Mouse (Mus musculus) liver, embryonic 15.5 days (tissue): ENCODE measurements around the gene Frrs1. TPM values are rescaled to one million over a fixed set of nuclear protein-coding genes. Genes with fewer than 3 reads are reported as not detected.
A peak's percentile ranks its signal among the peaks of the same experiment; 100 is the strongest.

ENCODE experiments used
- ATAC-seq: fragments of 200-750 bp; cut with Nextera tagmentation; 2 replicates; pipeline ENCODE4 v1.8.0; 2017; ENCODE audit warnings: moderate number of reproducible peaks, mild to moderate bottlenecking, moderate library complexity; ENCODE audit not compliant: insufficient read depth
- H3K27ac ChIP-seq: fragments of 300-500 bp; sonication (generic); replicated peaks from 2 replicates; pipeline ENCODE4 v1.5.1; 2015; ENCODE audit warnings: mild to moderate bottlenecking, inconsistent platforms
- H3K27me3 ChIP-seq: fragments of 300-500 bp; sonication (generic); 2 replicates; pipeline ENCODE4 v1.6.1; 2015; ENCODE audit warnings: mild to moderate bottlenecking, inconsistent platforms
- H3K36me3 ChIP-seq: fragments of 300-500 bp; sonication (generic); replicated peaks from 2 replicates; pipeline ENCODE4 v1.6.1; 2015; ENCODE audit warnings: moderate library complexity, mild to moderate bottlenecking, inconsistent platforms
- H3K4me1 ChIP-seq: fragments of 300-500 bp; sonication (generic); replicated peaks from 2 replicates; pipeline ENCODE4 v1.6.1; 2015; ENCODE audit warnings: inconsistent platforms
- H3K4me2 ChIP-seq: fragments of 300-500 bp; sonication (generic); 2 replicates; pipeline ENCODE4 v1.6.1; 2015; ENCODE audit warnings: moderate library complexity, mild to moderate bottlenecking, inconsistent platforms
- H3K4me3 ChIP-seq: fragments of 300-500 bp; sonication (generic); replicated peaks from 2 replicates; pipeline ENCODE4 v1.5.1; 2015; ENCODE audit warnings: mild to moderate bottlenecking, inconsistent platforms
- H3K9ac ChIP-seq: fragments of 300-500 bp; sonication (generic); 2 replicates; pipeline ENCODE4 v1.6.1; 2015; ENCODE audit warnings: moderate library complexity, mild to moderate bottlenecking, inconsistent platforms
- H3K9me3 ChIP-seq: fragments of 300-500 bp; sonication (generic); replicated peaks from 2 replicates; pipeline ENCODE4 v1.6.1; 2016; ENCODE audit warnings: inconsistent platforms
- WGBS: fragments of 180-500 bp; shearing (Covaris S2); methylation state at CpG from one replicate; pipeline ENCODE4 v1.1.7; 2015; ENCODE audit warnings: mixed read lengths; ENCODE audit not compliant: insufficient replicate concordance; 5-methylcytosine and 5-hydroxymethylcytosine counted together
- polyA plus RNA-seq: library from polyadenylated mRNA; unstranded; fragments of >200 nt; fragmentation: Nextera tagmentation; extraction: Ambion mirVana; gene quantifications from 2 replicates; pipeline ENCODE4 v1.2.1, GENCODE M21; 2015

Gene Frrs1
- polyA plus RNA-seq, 1 experiment from 2014 or later: 38.0 TPM

GRCm38 (mm10) chr3:116943422-116943821, 84.2 kb downstream of the Frrs1 start:
- no peaks in the 10 kb centered on the region for H3K36me3 ChIP-seq
- no peak overlapping the region for H3K9ac ChIP-seq
- 63% methylated on average over 4 of the region's 4 CpGs for WGBS
- ATAC-seq: no peak
- H3K9me3 ChIP-seq: no peaks in the 10 kb centered on the region
- no peaks in the 10 kb centered on the region for H3K4me1 ChIP-seq
- no peak overlapping the region for H3K4me3 ChIP-seq
- no peaks in the 10 kb centered on the region for H3K27me3 ChIP-seq
- H3K4me2 ChIP-seq: no peak overlapping the region
- H3K27ac ChIP-seq: no peak overlapping the region

GRCm38 (mm10) chr3:116946476-116946875, 87.2 kb downstream of the Frrs1 start:
- WGBS: 55% methylated on average over 4 of the region's 4 CpGs
- H3K27ac ChIP-seq: no peak overlapping the region
- H3K27me3 ChIP-seq: no peaks in the 10 kb centered on the region
- ATAC-seq: no peak
- no peaks in the 10 kb centered on the region for H3K36me3 ChIP-seq
- H3K9me3 ChIP-seq: no peaks in the 10 kb centered on the region
- H3K4me3 ChIP-seq: no peak overlapping the region
- H3K4me2 ChIP-seq: no peak overlapping the region
- H3K4me1 ChIP-seq: peaks cover 1% of the 10 kb centered on the region; the same call in 1 of the 2 replicates
- H3K9ac ChIP-seq: no peak overlapping the region

GRCm38 (mm10) chr3:116950665-116951115, 91.4 kb downstream of the Frrs1 start:
- H3K9ac ChIP-seq: no peak overlapping the region
- H3K36me3 ChIP-seq: no peaks in the 10 kb centered on the region
- ATAC-seq: peak; percentile 67
- no peak overlapping the region for H3K4me3 ChIP-seq
- H3K27me3 ChIP-seq: no peaks in the 10 kb centered on the region
- H3K27ac ChIP-seq: no peak overlapping the region
- no peaks in the 10 kb centered on the region for H3K9me3 ChIP-seq
- H3K4me1 ChIP-seq: peaks cover 7% of the 10 kb centered on the region; the same call in 1 of the 2 replicates
- H3K4me2 ChIP-seq: no peak overlapping the region
- WGBS: 50% methylated on average over 6 of the region's 6 CpGs

- H3K36me3 ChIP-seq: no peaks in the 10 kb centered on the region
- H3K4me1 ChIP-seq: peaks cover 7% of the 10 kb centered on the region; the same call in 1 of the 2 replicates
- H3K4me2 ChIP-seq: no peak overlapping the region
- no peak overlapping the region for H3K9ac ChIP-seq
- no peaks in the 10 kb centered on the region for H3K27me3 ChIP-seq
- no peak for ATAC-seq
- H3K9me3 ChIP-seq: no peaks in the 10 kb centered on the region
- no peak overlapping the region; the same call in 1 of the 2 replicates for H3K27ac ChIP-seq
- H3K4me3 ChIP-seq: no peak overlapping the region
- 62% methylated on average over 3 of the region's 3 CpGs for whole genome bisulfite sequencing
Observed at GRCm38 (mm10) chr3:116951489-116951888, 92.2 kb downstream of the Frrs1 start.

GRCm38 (mm10) chr3:116952242-116952899, 93.1 kb downstream of the Frrs1 start:
- no peaks in the 10 kb centered on the region for H3K36me3 ChIP-seq
- 65% methylated on average over 8 of the region's 8 CpGs for WGBS
- H3K27me3 ChIP-seq: no peaks in the 10 kb centered on the region
- H3K9ac ChIP-seq: no peak overlapping the region
- no peaks in the 10 kb centered on the region for H3K9me3 ChIP-seq
- peaks cover 7% of the 10 kb centered on the region; the same call in 1 of the 2 replicates for H3K4me1 ChIP-seq
- H3K4me2 ChIP-seq: no peak overlapping the region
- H3K27ac ChIP-seq: no peak overlapping the region
- H3K4me3 ChIP-seq: no peak overlapping the region
- no peak for ATAC-seq

GRCm38 (mm10) chr3:116953366-116953765, 94.1 kb downstream of the Frrs1 start:
- Histone ChIP-seq H3K4me3 (no peak overlapping the region), H3K4me2 (no peak overlapping the region), H3K9me3 (no peaks in the 10 kb centered on the region), H3K4me1 (peaks cover 7% of the 10 kb centered on the region; the same call in 1 of the 2 replicates), H3K27ac (no peak overlapping the region), H3K27me3 (no peaks in the 10 kb centered on the region), H3K36me3 (no peaks in the 10 kb centered on the region), H3K9ac (no peak overlapping the region)
- WGBS: 51% methylated on average over 6 of the region's 6 CpGs
- no peak for ATAC-seq

GRCm38 (mm10) chr3:116955061-116955460, 95.8 kb downstream of the Frrs1 start:
- peaks cover 7% of the 10 kb centered on the region; the same call in 1 of the 2 replicates for H3K4me1 ChIP-seq
- no peaks in the 10 kb centered on the region for H3K36me3 ChIP-seq
- H3K4me2 ChIP-seq: no peak overlapping the region
- H3K4me3 ChIP-seq: no peak overlapping the region
- H3K9ac ChIP-seq: no peak overlapping the region
- no peaks in the 10 kb centered on the region for H3K9me3 ChIP-seq
- ATAC-seq: no peak
- H3K27ac ChIP-seq: no peak overlapping the region
- no peaks in the 10 kb centered on the region for H3K27me3 ChIP-seq
- WGBS: 54% methylated on average over 6 of the region's 6 CpGs

Other genes with a start within 250 kb of the Frrs1 start
- gene Trmt13, start 244.9 kb upstream of the Frrs1 start, polyA plus RNA-seq: 7.3 and 8.2 TPM in 2 replicates
- 33.3 and 34.9 TPM in 2 replicates for gene Mfsd14a, start 196.8 kb upstream of the Frrs1 start, polyA plus RNA-seq
- gene Gm43191, start 178.2 kb upstream of the Frrs1 start, polyA plus RNA-seq: not detected in 2 replicates
- 7.7 and 8.4 TPM in 2 replicates for gene Slc35a3, start 146.6 kb upstream of the Frrs1 start, polyA plus RNA-seq
- gene Agl, start 51.3 kb upstream of the Frrs1 start, polyA plus RNA-seq: 10.3 and 12.1 TPM in 2 replicates
- gene 4930455H04Rik, start 108.8 kb downstream of the Frrs1 start, polyA plus RNA-seq: not detected in 2 replicates
- gene Palmd, start 109.5 kb downstream of the Frrs1 start, polyA plus RNA-seq: 3.5 and 3.8 TPM in 2 replicates